Comparison of ENCODE assay signal across 20 mouse cellular contexts in genomic region chr11:51593368-51593767, GRCm38 (mm10).
"Had no signal": no experiment of that assay in that cellular context is flagged by ENCODE, and none has a peak within 500 bp of the region (broad histone marks: within the 10 kb centered on the region; RNA-seq: fewer than 3 reads in every experiment).

No protein-coding gene starts in this region.

- H3K4me1 ChIP-seq: lung, embryonic 15.5 days; midbrain, embryonic 13.5 days; midbrain, embryonic 15.5 days; neural tube, embryonic 13.5 days; neural tube, embryonic 15.5 days had no signal

- H3K4me3 ChIP-seq: lung, embryonic 15.5 days; megakaryocyte, embryonic 14.5 days; midbrain, embryonic 13.5 days; midbrain, embryonic 15.5 days; neural tube, embryonic 13.5 days; neural tube, embryonic 15.5 days had no signal

- DNase-seq: lung, adult 2 months; lung, postnatal 14 days; lung, postnatal 36 days; retina, postnatal 1 day; right cerebral cortex, adult 18-20 months; right cerebral cortex, postnatal 25 days; right cerebral cortex, postnatal 4 days; spleen, adult 18-20 months; thymus, adult 18-20 months; thymus, postnatal 14 days; thymus, postnatal 36 days had no signal

- H3K27ac ChIP-seq: lung, embryonic 15.5 days; macrophage; midbrain, embryonic 13.5 days; midbrain, embryonic 15.5 days; neural tube, embryonic 13.5 days; neural tube, embryonic 15.5 days had no signal

- H3K27me3 ChIP-seq: lung, embryonic 15.5 days; megakaryocyte, embryonic 14.5 days; midbrain, embryonic 13.5 days; midbrain, embryonic 15.5 days; neural tube, embryonic 13.5 days; neural tube, embryonic 15.5 days had no signal

- H3K9me3 ChIP-seq: lung, embryonic 15.5 days; megakaryocyte, embryonic 14.5 days; midbrain, embryonic 13.5 days; midbrain, embryonic 15.5 days; neural tube, embryonic 13.5 days; neural tube, embryonic 15.5 days had no signal

- ATAC-seq: lung, postnatal 0 days; midbrain, embryonic 13.5 days; midbrain, embryonic 15.5 days had no signal

- H3K9ac ChIP-seq: lung, embryonic 15.5 days; midbrain, embryonic 13.5 days; midbrain, embryonic 15.5 days; neural tube, embryonic 13.5 days; neural tube, embryonic 15.5 days had no signal

- H3K4me2 ChIP-seq: lung, embryonic 15.5 days; midbrain, embryonic 11.5 days; midbrain, embryonic 13.5 days; midbrain, embryonic 15.5 days; neural tube, embryonic 13.5 days; neural tube, embryonic 15.5 days had no signal
